Mouse (Mus musculus) natural killer cell, adult 2 months (primary cell): Measurements from ENCODE around the gene Ap2m1.
"Not testable (repeated sequence)": the region's sequence is repeated elsewhere in the genome, so short reads cannot be mapped to it uniquely, and the experiment has no call there.

Experiments used
- DNase-seq, 2 experiments: peaks; one replicate each; pipeline ENCODE4 v3.0.0; 2022; ENCODE audit warnings: low spot score in 2 of 2

The Ap2m1 gene

GRCm38 (mm10) chr16:20535296-20536080 is at the start of gene Ap2m1:
Gene Ap2m1 (plus strand): TSS chr16:20535478.
- DNase-seq, result peak; percentile 93

GRCm38 (mm10) chr16:20486048-20486447 is 49.2 kb upstream of the Ap2m1 start:
- DNase-seq, result no peak

- no peak for DNase-seq
Measured at GRCm38 (mm10) chr16:20488151-20488550, 47.1 kb upstream of the Ap2m1 start.

GRCm38 (mm10) chr16:20488751-20489150 is 46.5 kb upstream of the Ap2m1 start:
- DNase-seq, result not testable (repeated sequence)

GRCm38 (mm10) chr16:20489233-20489632 is 46.0 kb upstream of the Ap2m1 start:
- DNase-seq, result no peak

GRCm38 (mm10) chr16:20490581-20490980 is 44.7 kb upstream of the Ap2m1 start:
- no peak for DNase-seq

- no peak for DNase-seq
Measured at GRCm38 (mm10) chr16:20491301-20491700, 44.0 kb upstream of the Ap2m1 start.

GRCm38 (mm10) chr16:20493452-20493851 is 41.8 kb upstream of the Ap2m1 start:
- DNase-seq, result no peak

- peak; percentile 57 to 66 for DNase-seq
Measured at GRCm38 (mm10) chr16:20496671-20497600, 38.3 kb upstream of the Ap2m1 start.

- DNase-seq, result no peak
Measured at GRCm38 (mm10) chr16:20497980-20498676, 37.1 kb upstream of the Ap2m1 start.

- DNase-seq, result peak; percentile 81 to 92
Measured at GRCm38 (mm10) chr16:20498677-20499475, 36.4 kb upstream of the Ap2m1 start, which contains the start of gene Eif2b5. Gene Eif2b5 (plus strand): TSS chr16:20498817.

GRCm38 (mm10) chr16:20506000-20506399 is 29.3 kb upstream of the Ap2m1 start:
- no peak for DNase-seq

GRCm38 (mm10) chr16:20509349-20509748 is 25.9 kb upstream of the Ap2m1 start:
- DNase-seq, result no peak

GRCm38 (mm10) chr16:20511277-20511847 is 23.9 kb upstream of the Ap2m1 start:
- no peak for DNase-seq

- DNase-seq, result no peak
Measured at GRCm38 (mm10) chr16:20516032-20516431, 19.2 kb upstream of the Ap2m1 start.

- DNase-seq, result peak; percentile 72 to 79
Measured at GRCm38 (mm10) chr16:20516726-20517201, 18.5 kb upstream of the Ap2m1 start, which contains the start of gene Dvl3. Gene Dvl3 (plus strand): TSS chr16:20516982.

GRCm38 (mm10) chr16:20517216-20517615 is 18.1 kb upstream of the Ap2m1 start:
- no peak for DNase-seq

- no peak for DNase-seq
Measured at GRCm38 (mm10) chr16:20517701-20518374, 17.4 kb upstream of the Ap2m1 start.

GRCm38 (mm10) chr16:20523886-20524285 is 11.4 kb upstream of the Ap2m1 start:
- no peak for DNase-seq

GRCm38 (mm10) chr16:20528779-20529178 is 6.5 kb upstream of the Ap2m1 start:
- DNase-seq, result no peak
